Mouse (Mus musculus) layer of hippocampus, postnatal 14 days (tissue): ENCODE data around the gene Tmem56. TPM values are rescaled to one million over a fixed set of nuclear protein-coding genes. Genes with fewer than 3 reads are reported as not detected.
A peak's percentile ranks its signal among the peaks of the same experiment; 100 is the strongest.

Source experiments
- DNase-seq, 2 experiments: peaks; one replicate each; pipeline ENCODE4 v3.0.0; 2021 to 2022; ENCODE audit warnings: low spot score in 2 of 2, mixed read lengths in 1 of 2
- total RNA-seq, 2 experiments: library from RNA; stranded (reverse); gene quantifications; 2 replicates each; pipeline ENCODE4 v1.2.3; 2021

Tmem56 gene
- total RNA-seq, 2 experiments from 2014 or later = 25.4 to 28.3 TPM

GRCm38 (mm10) chr3:121279679-121280078, 3.2 kb downstream of the Tmem56 start:
- DNase-seq = no peak

DNA sequence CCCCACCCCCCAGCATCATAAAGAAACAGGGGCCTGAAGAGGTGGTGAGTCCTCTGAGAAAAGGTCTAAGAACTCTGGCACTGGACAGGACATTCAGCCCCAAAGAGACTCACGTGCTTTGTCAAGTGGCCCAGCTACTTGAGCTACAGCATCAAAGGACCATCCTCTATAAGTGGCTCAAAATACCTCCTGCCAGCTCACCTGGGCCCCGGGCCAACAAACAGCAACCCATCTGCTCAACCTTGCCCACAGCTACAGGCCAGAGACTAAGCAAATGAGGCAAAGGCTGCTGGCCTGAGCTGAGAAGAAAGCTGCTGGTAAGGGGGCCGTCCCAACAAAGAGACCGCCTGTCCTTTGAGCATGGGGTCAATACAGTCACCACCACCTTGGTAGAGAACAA, 5.3 kb downstream of the Tmem56 start:
- no peak for DNase-seq

GRCm38 (mm10) chr3:121277009-121277408, 5.9 kb downstream of the Tmem56 start:
- no peak for DNase-seq

GRCm38 (mm10) chr3:121274010-121274409, 8.9 kb downstream of the Tmem56 start:
- no peak for DNase-seq

- DNase-seq = no peak
Measured at GRCm38 (mm10) chr3:121272577-121272976, 10.3 kb downstream of the Tmem56 start.

- no peak for DNase-seq
Measured at GRCm38 (mm10) chr3:121267283-121267682, 15.6 kb downstream of the Tmem56 start.

GRCm38 (mm10) chr3:121264242-121264641, 18.7 kb downstream of the Tmem56 start:
- DNase-seq = no peak

DNA sequence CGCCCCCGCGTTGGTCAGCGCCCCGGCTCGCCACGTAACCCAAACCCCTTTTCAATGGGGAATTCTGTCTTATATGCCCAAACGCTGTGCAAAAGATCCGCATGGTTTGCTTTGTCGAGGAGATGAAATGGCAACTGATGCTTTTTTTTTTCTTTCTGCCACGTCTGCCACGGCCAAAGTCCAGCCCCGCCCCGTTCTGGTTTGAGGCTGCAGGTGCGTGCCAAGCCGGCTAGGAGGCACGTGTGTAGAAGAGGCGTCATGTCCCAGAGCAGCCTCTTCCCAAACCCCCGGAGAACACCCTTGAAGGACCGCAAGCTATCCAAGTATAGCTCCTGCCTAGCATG, 19.7 kb downstream of the Tmem56 start:
- no peak for DNase-seq

GRCm38 (mm10) chr3:121262521-121263204, 20.2 kb downstream of the Tmem56 start:
- DNase-seq = peak in 1 of 2 experiments; percentile 60

GRCm38 (mm10) chr3:121261939-121262520, 20.9 kb downstream of the Tmem56 start:
- DNase-seq = no peak

DNA sequence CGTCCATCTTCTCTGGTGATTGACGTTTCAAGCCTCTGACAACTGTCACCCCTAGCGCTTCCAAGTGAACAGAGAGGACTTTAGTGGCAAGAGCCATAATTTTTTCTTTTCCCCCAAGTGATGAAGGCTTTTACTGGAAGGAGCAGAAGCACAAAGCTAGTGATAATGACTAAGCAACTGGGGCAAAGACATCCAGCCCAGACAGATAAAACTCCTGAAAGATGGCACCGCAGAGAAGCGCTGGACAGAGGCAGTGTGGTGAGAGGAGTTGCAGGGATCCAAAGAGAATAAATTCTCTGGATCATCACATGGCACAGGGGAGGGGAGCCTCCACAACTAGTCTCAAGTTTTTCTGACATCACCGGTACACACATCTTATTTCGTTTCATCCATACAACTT, 21.6 kb downstream of the Tmem56 start:
- no peak for DNase-seq

- no peak for DNase-seq
Measured at GRCm38 (mm10) chr3:121260831-121261230, 22.1 kb downstream of the Tmem56 start.

GRCm38 (mm10) chr3:121260041-121260440, 22.9 kb downstream of the Tmem56 start:
- no peak for DNase-seq

- no peak for DNase-seq
Measured at GRCm38 (mm10) chr3:121258521-121259478, 24.1 kb downstream of the Tmem56 start.

- no peak for DNase-seq
Measured at GRCm38 (mm10) chr3:121257418-121257817, 25.5 kb downstream of the Tmem56 start.

GRCm38 (mm10) chr3:121256131-121256530, 26.8 kb downstream of the Tmem56 start:
- no peak for DNase-seq

GRCm38 (mm10) chr3:121255501-121255900, 27.4 kb downstream of the Tmem56 start:
- no peak for DNase-seq

- no peak for DNase-seq
Measured at GRCm38 (mm10) chr3:121250576-121251433, 32.1 kb downstream of the Tmem56 start.

- no peak for DNase-seq
Measured at GRCm38 (mm10) chr3:121250048-121250447, 32.9 kb downstream of the Tmem56 start.

GRCm38 (mm10) chr3:121242941-121243340, 40.0 kb downstream of the Tmem56 start:
- DNase-seq = no peak
